Mouse (Mus musculus) erythroblast, embryonic 14.5 days (primary cell): ENCODE results near the gene Ckap2l. TPM values are rescaled to one million over a fixed set of nuclear protein-coding genes. Genes with fewer than 3 reads are reported as not detected.

ENCODE experiments used
- H3K27me3 ChIP-seq: 2 replicates; pipeline ENCODE4 v1.6.1; 2012; ENCODE audit warnings: inconsistent platforms; ENCODE audit not compliant: control insufficient read depth
- H3K36me3 ChIP-seq: 2 replicates; pipeline ENCODE4 v1.6.1; 2012; ENCODE audit warnings: mild to moderate bottlenecking, inconsistent platforms; ENCODE audit not compliant: control insufficient read depth
- H3K4me1 ChIP-seq: 2 replicates; pipeline ENCODE4 v1.6.1; 2012; ENCODE audit warnings: inconsistent platforms; ENCODE audit not compliant: control insufficient read depth
- H3K4me3 ChIP-seq: replicated peaks from 2 replicates; pipeline ENCODE3; 2012; ENCODE audit warnings: moderate library complexity, mild to moderate bottlenecking, inconsistent platforms
- H3K9me3 ChIP-seq: 2 replicates; pipeline ENCODE4 v1.6.1; 2012; ENCODE audit warnings: low read length, inconsistent platforms, mixed read lengths; ENCODE audit not compliant: control insufficient read depth
- GATA1 ChIP-seq: IDR thresholded peaks from 2 replicates; pipeline ENCODE4 v1.6.1; 2012; ENCODE audit warnings: low read length, inconsistent platforms, mixed read lengths
- TAL1 ChIP-seq: IDR thresholded peaks from 3 replicates; pipeline ENCODE4 v1.6.1; 2012; ENCODE audit warnings: low read length, inconsistent platforms, mixed read lengths
- polyA plus RNA-seq: library from polyadenylated mRNA; stranded (reverse); fragments of >175 nt; gene quantifications from 2 replicates; pipeline ENCODE4 v1.2.3, GENCODE M21; 2012

The Ckap2l gene
- polyA plus RNA-seq: 3.9 and 5.0 TPM in 2 replicates

- 0 out of 2 replicates have a peak, but pooled peaks have one; percentile 20 for TF ChIP-seq GATA1
- TF ChIP-seq TAL1: peak; percentile 79
- H3K4me1 ChIP-seq: peaks cover 31% of the 10 kb centered on the region
- no peaks in the 10 kb centered on the region for H3K9me3 ChIP-seq
- H3K36me3 ChIP-seq: peaks cover 25% of the 10 kb centered on the region
- H3K4me3 ChIP-seq: peak within 1 kb of the TSS; percentile 100
- peaks cover 26% of the 10 kb centered on the region for H3K27me3 ChIP-seq
These were observed at the start of gene Ckap2l for GRCm38 (mm10) chr2:129296671-129297588. Gene Ckap2l (minus strand): TSS chr2:129297212.

DNA sequence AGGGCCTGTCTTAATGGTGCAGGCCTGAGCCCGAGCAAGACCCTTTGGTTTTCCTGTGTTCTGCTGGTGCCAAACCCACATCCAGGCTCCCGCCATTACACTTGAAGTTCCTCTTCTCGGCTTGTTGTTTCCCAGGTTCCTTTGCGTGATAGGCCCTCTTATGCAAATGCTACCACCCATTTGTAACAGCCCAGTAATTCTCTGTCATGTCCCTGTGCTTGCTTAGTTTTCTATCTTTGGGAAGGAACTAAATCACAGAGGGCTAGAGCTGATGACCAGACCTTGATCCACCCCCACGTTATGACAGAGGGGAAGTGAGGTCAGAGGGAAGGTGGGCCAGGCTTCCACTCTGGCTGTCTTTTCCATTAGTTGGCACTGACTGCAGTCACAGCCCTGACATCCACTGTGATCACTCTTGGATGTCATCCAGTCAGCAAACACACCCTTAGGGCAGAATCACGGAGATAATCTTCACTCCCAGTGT, 41.2 kb upstream of the Ckap2l start:
- TF ChIP-seq TAL1 (no peak), GATA1 (no peak)
- H3K4me3 ChIP-seq: no peak overlapping the region
- H3K9me3 ChIP-seq: peaks cover 10% of the 10 kb centered on the region
- no peaks in the 10 kb centered on the region for H3K4me1 ChIP-seq
- H3K27me3 ChIP-seq: no peaks in the 10 kb centered on the region
- H3K36me3 ChIP-seq: no peaks in the 10 kb centered on the region

DNA sequence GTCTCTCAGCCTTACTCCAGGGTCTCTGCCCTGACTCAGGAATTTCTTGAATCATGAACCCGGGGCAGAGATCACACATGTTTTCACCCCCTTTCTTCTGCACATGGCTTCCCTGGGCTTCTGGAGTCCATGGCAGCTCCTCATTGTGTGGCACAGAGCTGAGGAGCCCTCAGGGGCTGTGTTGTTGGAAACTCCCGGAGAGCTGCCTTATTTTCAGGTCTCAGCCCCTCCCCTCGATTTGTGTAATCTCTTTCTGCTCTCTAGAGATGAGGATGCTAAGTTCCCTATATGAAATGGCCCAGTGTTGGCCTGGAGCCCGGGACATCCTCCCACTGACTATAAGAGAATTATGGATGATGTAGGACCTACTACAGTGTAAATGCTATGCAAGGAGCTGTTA, 36.5 kb upstream of the Ckap2l start:
- no peaks in the 10 kb centered on the region for H3K9me3 ChIP-seq
- H3K4me1 ChIP-seq: no peaks in the 10 kb centered on the region
- no peaks in the 10 kb centered on the region for H3K36me3 ChIP-seq
- TF ChIP-seq GATA1 (no peak), TAL1 (no peak)
- peaks cover 6% of the 10 kb centered on the region for H3K27me3 ChIP-seq
- H3K4me3 ChIP-seq: no peak overlapping the region

DNA sequence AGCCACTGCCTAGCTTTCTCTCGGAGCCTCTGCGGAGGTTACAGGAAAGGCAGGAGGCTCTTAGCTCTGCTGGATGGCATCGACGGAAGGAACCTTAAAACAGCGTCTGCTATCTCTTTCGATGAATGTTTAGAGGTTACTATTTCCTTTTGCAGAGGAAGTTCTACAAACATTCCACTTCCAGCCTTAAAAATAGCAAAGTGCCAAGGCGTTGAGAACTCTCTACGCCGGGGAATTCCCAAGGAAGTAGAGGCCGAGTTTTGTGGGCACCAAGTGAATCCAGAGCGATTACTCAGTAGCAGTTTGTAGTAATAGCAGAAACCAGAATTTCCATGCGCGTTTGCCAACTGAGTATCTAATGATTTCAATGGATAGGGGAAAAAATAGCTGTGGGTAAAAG, 33.5 kb upstream of the Ckap2l start:
- no peak for TF ChIP-seq GATA1
- no peak for TF ChIP-seq TAL1
- Histone ChIP-seq H3K4me1 (no peaks in the 10 kb centered on the region), H3K36me3 (no peaks in the 10 kb centered on the region), H3K27me3 (peaks cover 6% of the 10 kb centered on the region), H3K4me3 (no peak overlapping the region), H3K9me3 (no peaks in the 10 kb centered on the region)

GRCm38 (mm10) chr2:129330024-129330423, 33.0 kb upstream of the Ckap2l start:
- no peak for TF ChIP-seq GATA1
- TF ChIP-seq TAL1: no peak
- Histone ChIP-seq H3K4me1 (no peaks in the 10 kb centered on the region), H3K9me3 (no peaks in the 10 kb centered on the region; the same call in 1 of the 2 replicates), H3K36me3 (no peaks in the 10 kb centered on the region), H3K4me3 (no peak overlapping the region), H3K27me3 (peaks cover 6% of the 10 kb centered on the region)

DNA sequence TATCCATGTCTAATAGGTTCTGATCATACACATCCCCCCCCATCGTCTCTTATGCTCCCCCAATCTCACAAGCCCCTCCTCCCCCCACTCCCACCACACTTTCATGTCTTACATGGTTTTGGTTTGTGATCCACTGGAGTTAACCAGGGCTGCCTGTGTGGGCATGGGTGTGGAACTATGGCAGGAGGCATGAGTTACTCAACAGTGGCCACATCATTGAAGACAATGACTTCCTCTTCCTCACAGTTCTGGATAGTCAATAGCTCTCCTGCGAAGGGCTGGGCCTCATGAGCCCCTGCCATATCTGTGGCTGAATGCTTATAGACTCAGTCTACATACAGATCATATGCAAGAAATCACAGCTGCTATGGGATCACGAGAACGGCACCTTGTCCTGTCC, 31.2 kb upstream of the Ckap2l start:
- Histone ChIP-seq H3K4me3 (no peak overlapping the region), H3K36me3 (no peaks in the 10 kb centered on the region), H3K27me3 (peaks cover 6% of the 10 kb centered on the region), H3K4me1 (no peaks in the 10 kb centered on the region), H3K9me3 (no peaks in the 10 kb centered on the region; the same call in 1 of the 2 replicates)
- no peak for TF ChIP-seq TAL1
- TF ChIP-seq GATA1: no peak

DNA sequence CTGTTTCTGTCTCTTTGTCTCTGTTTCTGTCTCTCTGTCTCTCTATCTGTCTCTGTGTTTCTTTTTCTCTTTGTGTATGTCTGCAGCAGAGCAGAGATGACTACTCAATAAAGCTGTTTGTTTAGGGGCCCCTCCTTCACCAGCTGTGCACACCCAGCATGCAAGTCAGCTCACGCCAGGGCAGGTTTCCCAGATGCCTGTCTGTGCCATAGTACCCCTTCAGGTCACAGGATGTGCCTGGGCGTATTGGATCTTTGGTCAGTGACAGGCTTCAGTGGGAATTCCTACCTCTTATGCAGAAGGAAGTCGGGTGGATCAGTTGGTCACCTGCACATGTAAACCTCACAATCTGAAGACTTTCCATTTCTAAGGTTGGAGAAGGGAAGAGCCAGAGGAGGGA, 27.2 kb upstream of the Ckap2l start:
- H3K9me3 ChIP-seq: no peaks in the 10 kb centered on the region; the same call in 1 of the 2 replicates
- H3K27me3 ChIP-seq: no peaks in the 10 kb centered on the region
- no peaks in the 10 kb centered on the region for H3K4me1 ChIP-seq
- H3K36me3 ChIP-seq: no peaks in the 10 kb centered on the region
- H3K4me3 ChIP-seq: no peak overlapping the region
- TF ChIP-seq TAL1 (no peak), GATA1 (no peak)

GRCm38 (mm10) chr2:129322117-129322635, 25.2 kb upstream of the Ckap2l start:
- TF ChIP-seq GATA1 (no peak), TAL1 (no peak)
- H3K4me3 ChIP-seq: no peak overlapping the region
- H3K27me3 ChIP-seq: peaks cover 2% of the 10 kb centered on the region; the same call in 1 of the 2 replicates
- no peaks in the 10 kb centered on the region; the same call in 1 of the 2 replicates for H3K9me3 ChIP-seq
- no peaks in the 10 kb centered on the region for H3K4me1 ChIP-seq
- H3K36me3 ChIP-seq: no peaks in the 10 kb centered on the region

DNA sequence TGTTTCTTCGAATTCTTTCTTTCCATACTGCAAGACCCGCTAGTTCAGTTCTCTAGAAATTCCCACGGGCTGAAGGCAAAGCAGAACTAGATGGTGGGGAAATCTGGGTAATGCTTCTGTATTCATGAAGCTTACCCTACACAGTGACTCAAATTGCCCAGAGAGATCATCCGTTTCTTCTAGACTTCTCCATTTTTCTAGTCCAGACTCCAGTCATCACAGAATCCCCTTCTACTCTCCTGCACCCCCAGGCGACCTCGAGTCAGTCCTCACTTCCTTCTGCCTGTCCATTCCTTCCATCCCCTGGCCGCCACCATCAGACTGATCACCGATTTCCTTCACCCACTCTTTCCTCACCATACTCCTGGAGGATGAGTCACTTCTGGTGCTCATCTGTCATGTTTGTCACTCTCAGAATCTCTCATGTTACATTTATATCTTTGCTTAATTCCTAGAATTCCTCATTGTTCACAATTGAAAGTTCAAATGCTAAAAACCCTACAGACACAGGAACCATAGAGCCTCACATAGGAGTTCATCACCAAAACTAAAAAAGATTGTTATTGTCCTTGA, 23.1 kb upstream of the Ckap2l start:
- Histone ChIP-seq H3K36me3 (no peaks in the 10 kb centered on the region), H3K4me1 (no peaks in the 10 kb centered on the region), H3K27me3 (peaks cover 6% of the 10 kb centered on the region), H3K9me3 (no peaks in the 10 kb centered on the region; the same call in 1 of the 2 replicates), H3K4me3 (no peak overlapping the region)
- no peak for TF ChIP-seq GATA1
- TF ChIP-seq TAL1: no peak
